Mouse (Mus musculus) G1E-ER4 (cell line): ENCODE data around the gene Nsdhl. TPM values are rescaled to one million over a fixed set of nuclear protein-coding genes. Genes with fewer than 3 reads are reported as not detected.

Source experiments
- GATA1 ChIP-seq: IDR thresholded peaks from one replicate; pipeline ENCODE4 v1.8.0; 2012; ENCODE audit warnings: low read length, inconsistent platforms
- polyA plus RNA-seq: library from polyadenylated mRNA; stranded (reverse); fragments of >175 nt; gene quantifications from 2 replicates; pipeline ENCODE4 v1.2.3, GENCODE M21; 2012

Gene Nsdhl
- polyA plus RNA-seq, 1 experiment: 2.1 TPM

DNA sequence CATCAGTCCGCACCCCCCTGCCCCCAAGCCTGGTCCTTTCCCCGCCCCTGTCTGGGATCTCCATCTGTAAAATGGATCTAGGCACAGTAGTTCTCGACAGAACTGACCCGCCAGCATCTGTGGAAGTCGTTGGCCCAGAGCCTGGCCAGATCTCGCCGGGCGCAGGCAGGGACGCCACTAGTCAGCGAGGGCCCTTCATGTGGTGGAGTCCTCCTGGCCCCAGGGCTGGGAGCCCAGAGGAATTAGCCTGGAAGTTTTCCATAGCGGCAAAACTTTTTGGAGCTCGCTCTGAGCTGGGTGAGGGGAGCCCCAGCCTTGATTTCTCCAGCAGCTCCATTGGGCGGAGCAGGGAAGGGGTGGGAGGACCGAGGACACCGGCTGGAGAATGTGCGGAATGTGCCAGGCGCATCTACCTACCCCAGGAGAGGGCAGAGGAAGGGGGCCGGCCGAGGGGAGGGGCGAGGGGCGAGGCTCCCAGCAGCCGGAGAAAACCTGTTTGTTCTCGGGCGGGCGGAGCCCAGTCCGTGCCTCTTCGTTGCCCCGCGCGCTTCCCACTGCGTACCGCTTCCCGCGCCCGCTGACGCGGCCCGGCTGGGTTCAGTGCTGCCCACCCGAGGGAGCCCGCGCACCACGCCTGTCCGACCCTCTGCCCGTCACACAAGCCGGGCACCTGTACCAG lies 68.6 kb downstream of the Nsdhl start, which contains the start of gene Zfp185:
Gene Zfp185, plus strand, starts transcription at position 499 of the 679 bp plus-strand sequence.
- TF ChIP-seq GATA1: no peak

DNA sequence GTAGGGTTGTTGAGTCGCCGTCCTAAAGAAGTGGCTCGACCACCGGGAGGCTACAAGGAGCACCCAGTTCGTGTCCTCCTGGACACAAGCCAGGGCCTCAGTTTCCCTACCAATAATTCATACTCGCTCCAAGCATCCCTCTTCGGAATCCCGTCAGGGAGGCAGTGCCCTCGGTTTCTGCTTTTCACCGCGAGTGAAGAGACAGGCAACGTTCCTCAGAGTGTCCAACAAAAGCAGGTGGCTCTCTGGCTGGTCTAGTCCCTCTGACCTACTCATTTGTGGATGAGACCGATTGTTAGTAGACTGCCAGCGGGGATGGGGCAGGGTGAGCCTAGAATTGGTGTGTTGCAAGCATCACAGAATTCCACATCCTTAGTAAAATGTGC lies 69.2 kb downstream of the Nsdhl start:
- TF ChIP-seq GATA1: no peak

GRCm38 (mm10) chrX:72988431-72988830 lies 70.1 kb downstream of the Nsdhl start:
- TF ChIP-seq GATA1: no peak

DNA sequence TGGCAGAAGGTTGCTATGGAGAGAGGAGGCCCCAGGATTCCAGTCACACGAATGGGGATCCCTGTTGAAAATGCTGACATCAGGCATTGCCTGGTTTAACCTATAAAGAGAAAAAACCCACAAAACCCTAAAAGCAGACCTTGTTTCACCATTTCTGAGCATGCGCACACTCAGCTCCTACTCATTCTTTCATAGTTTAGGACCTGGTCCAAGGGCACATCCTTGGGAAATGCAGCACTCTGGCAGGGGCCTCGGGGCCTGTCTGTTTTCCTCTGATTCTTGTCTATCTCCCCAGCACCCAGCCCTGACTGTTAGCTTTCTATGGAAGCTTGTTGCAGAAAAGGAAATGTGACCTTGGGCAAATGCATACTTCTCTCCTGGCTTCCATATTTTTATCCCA lies 72.2 kb downstream of the Nsdhl start:
- TF ChIP-seq GATA1: no peak

DNA sequence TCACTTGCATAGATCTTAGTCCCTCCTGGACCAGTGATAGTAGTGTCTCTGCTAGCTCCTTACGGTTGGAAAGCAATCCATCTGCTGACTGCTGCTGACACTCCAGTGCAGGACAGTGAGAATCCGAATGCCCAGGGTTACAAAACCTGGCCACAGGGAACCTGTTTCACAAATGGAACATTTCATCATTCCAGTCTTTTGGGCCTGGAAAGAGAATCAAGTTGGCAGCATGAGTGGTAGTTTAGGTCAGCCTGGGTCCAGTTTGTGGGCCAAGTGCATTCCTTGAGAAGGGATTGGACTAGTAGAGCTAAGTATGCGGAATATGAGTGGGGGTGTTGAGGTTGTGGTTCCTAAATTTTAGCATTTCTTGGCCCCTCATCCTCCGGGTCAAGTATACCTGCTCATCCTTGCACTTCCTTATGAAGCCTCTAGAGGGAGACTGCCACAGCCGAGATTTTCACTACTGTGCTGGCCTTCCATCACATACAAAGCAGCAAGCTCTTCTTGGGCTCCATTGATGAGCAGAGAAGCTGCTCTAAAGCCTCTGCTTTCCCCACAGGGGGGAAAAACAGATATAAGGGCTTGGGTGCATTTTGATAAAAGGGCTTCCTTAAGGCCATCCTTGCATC lies 74.0 kb downstream of the Nsdhl start:
- TF ChIP-seq GATA1: no peak

- no peak for TF ChIP-seq GATA1
These were observed 77.2 kb downstream of the Nsdhl start for GRCm38 (mm10) chrX:72995542-72995941.

GRCm38 (mm10) chrX:73003110-73003509 lies 84.8 kb downstream of the Nsdhl start:
- TF ChIP-seq GATA1: no peak

DNA sequence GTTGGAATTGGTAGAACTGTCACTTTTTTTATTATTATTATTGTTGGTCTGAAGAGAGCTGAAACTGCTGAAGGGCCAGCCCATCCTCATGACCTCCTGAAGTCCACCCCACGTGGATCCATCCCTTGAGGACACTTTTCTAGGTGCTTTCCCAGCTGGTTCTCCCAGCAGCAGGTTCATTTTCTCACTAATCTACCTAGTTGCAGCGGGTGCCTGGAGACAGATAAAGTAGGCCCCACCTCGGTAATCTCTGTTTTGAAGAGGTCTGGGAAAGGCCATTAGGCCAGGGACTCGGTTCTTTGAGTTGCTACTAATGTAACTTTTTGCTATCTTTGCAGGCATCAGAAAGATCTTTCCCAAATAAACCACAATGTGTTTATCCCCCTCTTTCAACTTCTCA lies 87.3 kb downstream of the Nsdhl start:
- no peak for TF ChIP-seq GATA1

GRCm38 (mm10) chrX:73007597-73008479 lies 89.5 kb downstream of the Nsdhl start:
- no peak for TF ChIP-seq GATA1

Other genes with a start within 250 kb of the Nsdhl start
- not detected in 2 replicates for gene Gabrq, start 93.4 kb upstream of the Nsdhl start, polyA plus RNA-seq
- 1.5 and 2.4 TPM in 2 replicates for gene Cetn2, start 146 bp upstream of the Nsdhl start, polyA plus RNA-seq
- gene Zfp185, start 68.8 kb downstream of the Nsdhl start, polyA plus RNA-seq: 0.02 and 0.05 TPM in 2 replicates
- gene Pnma5, start 118.5 kb downstream of the Nsdhl start, polyA plus RNA-seq: 0.03 TPM in 1 of 2 replicates, not detected in the other
- gene Pnma3, start 146.2 kb downstream of the Nsdhl start, polyA plus RNA-seq: not detected in 2 replicates
- not detected in 2 replicates for gene Xlr4a, start 163.9 kb downstream of the Nsdhl start, polyA plus RNA-seq
- not detected in 2 replicates for gene Xlr3a, start 178.5 kb downstream of the Nsdhl start, polyA plus RNA-seq
- gene Gm14685, start 198.5 kb downstream of the Nsdhl start, polyA plus RNA-seq: not detected in 2 replicates
- not detected in 2 replicates for gene Xlr5b, start 230.2 kb downstream of the Nsdhl start, polyA plus RNA-seq
- gene DXBay18, start 230.9 kb downstream of the Nsdhl start, polyA plus RNA-seq: not detected in 2 replicates